ENCODE assay signal across 7 mouse cellular contexts in genomic region chr4:134467435-134468214, GRCm38 (mm10). TPM values are rescaled to one million over a fixed set of nuclear protein-coding genes. Genes with fewer than 3 reads are reported as not detected.
DNase-seq lines count a peak whose midpoint lies in the region; ATAC-seq and TF ChIP-seq lines count a peak whose summit lies in the region.

No protein-coding gene starts in this region.

- H3K4me1 ChIP-seq in ES-E14 (ENCODE audit: control insufficient read depth in 2 of 2, insufficient read depth in 2 of 2, low read length in 2 of 2, poor library complexity in 1 of 2): peaks cover 10 to 12% of the 10 kb centered on the region in 2 experiments; a peak in 3 of 4 replicates
- no peaks in the 10 kb centered on the region; the same call in 1 of the 2 replicates for H3K4me1 ChIP-seq in brown adipose tissue, adult 24 weeks (ENCODE audit: control insufficient read depth, insufficient read depth, insufficient read length, low read length)
- H3K4me1 ChIP-seq in forebrain, embryonic 16.5 days (replicated peaks; ENCODE audit: control insufficient read depth, insufficient read depth, low read length): peaks cover 36% of the 10 kb centered on the region
- no peaks in the 10 kb centered on the region for H3K4me1 ChIP-seq in intestine, postnatal 0 days (replicated peaks; ENCODE audit: control insufficient read depth, insufficient read depth, low read length)
- peaks cover 6% of the 10 kb centered on the region; the same call in 1 of the 2 replicates for H3K4me1 ChIP-seq in stomach, embryonic 15.5 days

- H3K27me3 ChIP-seq in forebrain, embryonic 16.5 days (replicated peaks; ENCODE audit: control insufficient read depth, insufficient read depth, low read length): no peaks in the 10 kb centered on the region
- no peaks in the 10 kb centered on the region for H3K27me3 ChIP-seq in intestine, postnatal 0 days (replicated peaks; ENCODE audit: control insufficient read depth, insufficient read depth, low read length)
- no peaks in the 10 kb centered on the region for H3K27me3 ChIP-seq in stomach, embryonic 15.5 days (replicated peaks)

- peak overlapping the region; percentile 100 for H3K27ac ChIP-seq in ES-E14 (ENCODE audit: insufficient read depth, low read depth, low read length, poor library complexity, severe bottlenecking)
- peak overlapping the region; percentile 12; the same call in 1 of the 2 replicates for H3K27ac ChIP-seq in brown adipose tissue, adult 24 weeks (replicated peaks; ENCODE audit: low read depth, low read length)
- H3K27ac ChIP-seq in forebrain, embryonic 16.5 days (ENCODE audit: low read length): peak overlapping the region; percentile 100
- H3K27ac ChIP-seq in intestine, postnatal 0 days (ENCODE audit: low read depth, low read length): 0 out of 2 replicates have a peak overlapping the region, but pooled peaks have one; percentile 71
- peak overlapping the region; percentile 38; the same call in 1 of the 2 replicates for H3K27ac ChIP-seq in stomach, embryonic 15.5 days

- H3K4me2 ChIP-seq in forebrain, embryonic 16.5 days (ENCODE audit: low read length): peak overlapping the region; percentile 86
- H3K4me2 ChIP-seq in intestine, postnatal 0 days (replicated peaks; ENCODE audit: low read depth): peak overlapping the region; percentile 99
- H3K4me2 ChIP-seq in stomach, embryonic 15.5 days: peak overlapping the region; percentile 98

- H3K9me3 ChIP-seq in ES-E14 (ENCODE audit: control insufficient read depth, insufficient read depth, low read depth, low read length): no peaks in the 10 kb centered on the region
- H3K9me3 ChIP-seq in forebrain, embryonic 16.5 days (ENCODE audit: control insufficient read depth, low read length): no peaks in the 10 kb centered on the region
- no peaks in the 10 kb centered on the region for H3K9me3 ChIP-seq in intestine, postnatal 0 days (ENCODE audit: control insufficient read depth)
- no peaks in the 10 kb centered on the region for H3K9me3 ChIP-seq in stomach, embryonic 15.5 days

- in situ Hi-C loops in ES-E14 (cut with MboI; ENCODE audit: low sequenced_read_pairs in 2 of 2, unreplicated experiment in 2 of 2): no loop called here

- under 1% methylated on average over 31 of the region's 31 CpGs for WGBS in forebrain, embryonic 16.5 days
- under 1% methylated on average over 31 of the region's 31 CpGs for WGBS in intestine, postnatal 0 days
- 0% methylated on average over 31 of the region's 31 CpGs for WGBS in stomach, embryonic 15.5 days

- peak overlapping the region; percentile 65 for H3K9ac ChIP-seq in ES-E14 (ENCODE audit: insufficient read depth, low read depth, low read length, poor library complexity, severe bottlenecking)
- H3K9ac ChIP-seq in forebrain, embryonic 16.5 days (replicated peaks; ENCODE audit: low read depth, low read length): peak overlapping the region; percentile 100
- peak overlapping the region; percentile 77 for H3K9ac ChIP-seq in intestine, postnatal 0 days (ENCODE audit: low read depth, low read length)
- peak overlapping the region; percentile 48 for H3K9ac ChIP-seq in stomach, embryonic 15.5 days

- TF ChIP-seq CTCF in intestine, postnatal 0 days (IDR thresholded peaks at IDR 0.05; ENCODE audit: low read depth): no peak

- peak overlapping the region; percentile 68 to 92 for H3K4me3 ChIP-seq in ES-E14 (ENCODE audit: insufficient read depth in 1 of 2, low read depth in 1 of 2, low read length in 2 of 2, poor library complexity in 1 of 2, severe bottlenecking in 1 of 2)
- H3K4me3 ChIP-seq in brown adipose tissue, adult 24 weeks (ENCODE audit: insufficient read depth, low read depth, low read length): peak overlapping the region; percentile 61
- H3K4me3 ChIP-seq in forebrain, embryonic 16.5 days (replicated peaks; ENCODE audit: low read length): peak overlapping the region; percentile 98
- peak overlapping the region; percentile 82 for H3K4me3 ChIP-seq in intestine, postnatal 0 days (ENCODE audit: low read depth, low read length)
- H3K4me3 ChIP-seq in stomach, embryonic 15.5 days (replicated peaks): peak overlapping the region; percentile 96

- H3K36me3 ChIP-seq in ES-E14 (ENCODE audit: control insufficient read depth, insufficient read depth, low read length, poor library complexity, severe bottlenecking): peaks cover 10% of the 10 kb centered on the region
- peaks cover 17% of the 10 kb centered on the region for H3K36me3 ChIP-seq in forebrain, embryonic 16.5 days (ENCODE audit: control insufficient read depth, insufficient read depth)
- 0 out of 2 replicates have a peak, but pooled peaks cover 5% of the 10 kb centered on the region for H3K36me3 ChIP-seq in intestine, postnatal 0 days (ENCODE audit: control insufficient read depth, insufficient read depth)
- H3K36me3 ChIP-seq in stomach, embryonic 15.5 days: peaks cover 16% of the 10 kb centered on the region

- ATAC-seq in forebrain, embryonic 16.5 days: peak; percentile 14
- peak; percentile 19 for ATAC-seq in intestine, postnatal 0 days
- peak; percentile 2; the same call in 1 of the 2 replicates for ATAC-seq in stomach, embryonic 15.5 days (ENCODE audit: insufficient read depth, low FRiP score, low read depth)

- DNase-seq in ES-E14 (ENCODE audit: low read depth, low spot score): peak; percentile 68
- peak; percentile 55 to 73 for DNase-seq in lung, postnatal 4 days
- no peak for DNase-seq in layer of hippocampus, adult 18-20 months (ENCODE audit: low spot score in 2 of 2)

TF ChIP-seq in ES-E14, 5 proteins besides CTCF, POLR2A, EP300 and RAD21:
- TF ChIP-seq CHD2 (IDR thresholded peaks at IDR 0.05; ENCODE audit: low read depth, low read length) (no peak), ZC3H11A (IDR thresholded peaks at IDR 0.05; ENCODE audit: borderline replicate concordance, low read depth, low read length) (no peak), ZNF384 (IDR thresholded peaks at IDR 0.05; ENCODE audit: low read depth, low read length) (no peak), HCFC1 (IDR thresholded peaks at IDR 0.05; ENCODE audit: borderline replicate concordance, insufficient read depth, low read length) (no peak), MAFK (IDR thresholded peaks at IDR 0.05; ENCODE audit: insufficient read depth, low read depth, low read length) (no peak)

RNA-seq across cellular contexts. Expression of gene Stmn1, which starts 0.5 kb away (rescaled TPM):
- total RNA-seq in ES-E14 (2012; rRNA removed): 322 and 361 TPM in 2 replicates
- 3.3 and 8.3 TPM in 2 replicates for polyA plus RNA-seq in brown adipose tissue, adult 24 weeks (2012; ENCODE audit: insufficient read depth, insufficient read length, missing spikeins)
- 7,901 and 8,250 TPM in 2 replicates for polyA plus RNA-seq in forebrain, embryonic 16.5 days (2015; fragmentation: Nextera tagmentation; extraction: Ambion mirVana)
- polyA plus RNA-seq in intestine, postnatal 0 days (2015; fragmentation: Nextera tagmentation; extraction: Ambion mirVana): 398 and 412 TPM in 2 replicates
- 1,192 and 1,334 TPM in 2 replicates for polyA plus RNA-seq in stomach, embryonic 15.5 days (2015; fragmentation: Nextera tagmentation; extraction: Ambion mirVana)
- 100 to 1,000 TPM; 373 to 429 TPM for total RNA-seq in layer of hippocampus, adult 18-20 months (2021)

RNA-seq across cellular contexts. Expression of gene Paqr7, which starts 28.9 kb away (rescaled TPM):
- 4.8 and 6.9 TPM in 2 replicates for total RNA-seq in ES-E14 (2012; rRNA removed)
- 5.9 and 7.6 TPM in 2 replicates for polyA plus RNA-seq in brown adipose tissue, adult 24 weeks (2012; ENCODE audit: insufficient read depth, insufficient read length, missing spikeins)
- 14.4 and 14.7 TPM in 2 replicates for polyA plus RNA-seq in forebrain, embryonic 16.5 days (2015; fragmentation: Nextera tagmentation; extraction: Ambion mirVana)
- polyA plus RNA-seq in intestine, postnatal 0 days (2015; fragmentation: Nextera tagmentation; extraction: Ambion mirVana): 62.6 and 70.3 TPM in 2 replicates
- polyA plus RNA-seq in stomach, embryonic 15.5 days (2015; fragmentation: Nextera tagmentation; extraction: Ambion mirVana): 6.4 and 6.7 TPM in 2 replicates
- total RNA-seq in layer of hippocampus, adult 18-20 months (2021): 10 to 100 TPM; 60.9 to 67.1 TPM

RNA-seq across cellular contexts. Expression of gene Aunip, which starts 43.2 kb away (rescaled TPM):
- 13.7 and 18.3 TPM in 2 replicates for total RNA-seq in ES-E14 (2012; rRNA removed)
- polyA plus RNA-seq in brown adipose tissue, adult 24 weeks (2012; ENCODE audit: insufficient read depth, insufficient read length, missing spikeins): not detected in 2 replicates
- 4.2 and 4.4 TPM in 2 replicates for polyA plus RNA-seq in forebrain, embryonic 16.5 days (2015; fragmentation: Nextera tagmentation; extraction: Ambion mirVana)
- polyA plus RNA-seq in intestine, postnatal 0 days (2015; fragmentation: Nextera tagmentation; extraction: Ambion mirVana): 3.8 TPM in 2 replicates
- polyA plus RNA-seq in stomach, embryonic 15.5 days (2015; fragmentation: Nextera tagmentation; extraction: Ambion mirVana): 12.7 and 14.0 TPM in 2 replicates
- total RNA-seq in layer of hippocampus, adult 18-20 months (2021): under 1 TPM; 0.36 to 0.57 TPM

Comparison
In these comparisons a context has a peak if more than half of its experiments do, and no peak if none do; other contexts are left out.
1. DNase-seq: peak in ES-E14 (single experiment) and lung, postnatal 4 days (2 of 2); none in layer of hippocampus, adult 18-20 months (0 of 2).
2. H3K27ac ChIP-seq: peak in every context shown above with its lines; median percentile 100 in ES-E14; 100 in forebrain, embryonic 16.5 days; 71 in intestine, postnatal 0 days; 38 in stomach, embryonic 15.5 days; 12 in brown adipose tissue, adult 24 weeks.
3. H3K9ac ChIP-seq: peak in every context shown above with its lines; median percentile 100 in forebrain, embryonic 16.5 days; 77 in intestine, postnatal 0 days; 65 in ES-E14; 48 in stomach, embryonic 15.5 days.
4. RNA of gene Stmn1, which starts 0.5 kb away (polyA plus RNA-seq): 7,901 to 8,250 TPM in forebrain, embryonic 16.5 days, 1,192 to 1,334 TPM in stomach, embryonic 15.5 days and 398 to 412 TPM in intestine, postnatal 0 days; 3.3 to 8.3 TPM in brown adipose tissue, adult 24 weeks; every median in the first group is over 10 times any median in the second.
5. Peak in every context shown above with its lines, with median percentiles within 50 percentile points of each other: H3K4me3 ChIP-seq, ATAC-seq and H3K4me2 ChIP-seq.